Mouse (Mus musculus) heart, adult 2 months (tissue): ENCODE measurements around the gene Actrt2.

ENCODE experiments used
- CTCF ChIP-seq: fragments of 200-600 bp; IDR thresholded peaks from 2 replicates; pipeline ENCODE4 v1.8.1; 2022; ENCODE audit warnings: antibody characterized with exemption, mild to moderate bottlenecking, moderate library complexity
- EP300 ChIP-seq: fragments of 200-500 bp; IDR thresholded peaks from 2 replicates; pipeline ENCODE4 v1.6.1; 2011; ENCODE audit warnings: low read depth, low read length, control low read depth; ENCODE audit not compliant: insufficient read depth
- POLR2A ChIP-seq: fragments of 200-500 bp; IDR thresholded peaks from 2 replicates; pipeline ENCODE4 v1.6.1; 2011; ENCODE audit warnings: mild to moderate bottlenecking, low read depth, low read length, control low read depth; ENCODE audit not compliant: insufficient read depth

GRCm38 (mm10) chr4:154642496-154642895, 25.2 kb downstream of the Actrt2 start:
- TF ChIP-seq POLR2A: no peak
- TF ChIP-seq CTCF: no peak
- no peak for TF ChIP-seq EP300
